Mouse (Mus musculus) heart, postnatal 4 days (tissue): ENCODE results near the gene Ptpro. TPM values are rescaled to one million over a fixed set of nuclear protein-coding genes. Genes with fewer than 3 reads are reported as not detected.

Source experiments
- DNase-seq: peaks from one replicate; pipeline ENCODE4 v3.0.0; 2021
- total RNA-seq, 2 experiments: library from RNA; stranded (reverse); gene quantifications; 2 replicates each; pipeline ENCODE4 v1.2.3; 2021

The Ptpro gene
- total RNA-seq, 2 experiments from 2014 or later, result 3.0 to 4.8 TPM

DNA sequence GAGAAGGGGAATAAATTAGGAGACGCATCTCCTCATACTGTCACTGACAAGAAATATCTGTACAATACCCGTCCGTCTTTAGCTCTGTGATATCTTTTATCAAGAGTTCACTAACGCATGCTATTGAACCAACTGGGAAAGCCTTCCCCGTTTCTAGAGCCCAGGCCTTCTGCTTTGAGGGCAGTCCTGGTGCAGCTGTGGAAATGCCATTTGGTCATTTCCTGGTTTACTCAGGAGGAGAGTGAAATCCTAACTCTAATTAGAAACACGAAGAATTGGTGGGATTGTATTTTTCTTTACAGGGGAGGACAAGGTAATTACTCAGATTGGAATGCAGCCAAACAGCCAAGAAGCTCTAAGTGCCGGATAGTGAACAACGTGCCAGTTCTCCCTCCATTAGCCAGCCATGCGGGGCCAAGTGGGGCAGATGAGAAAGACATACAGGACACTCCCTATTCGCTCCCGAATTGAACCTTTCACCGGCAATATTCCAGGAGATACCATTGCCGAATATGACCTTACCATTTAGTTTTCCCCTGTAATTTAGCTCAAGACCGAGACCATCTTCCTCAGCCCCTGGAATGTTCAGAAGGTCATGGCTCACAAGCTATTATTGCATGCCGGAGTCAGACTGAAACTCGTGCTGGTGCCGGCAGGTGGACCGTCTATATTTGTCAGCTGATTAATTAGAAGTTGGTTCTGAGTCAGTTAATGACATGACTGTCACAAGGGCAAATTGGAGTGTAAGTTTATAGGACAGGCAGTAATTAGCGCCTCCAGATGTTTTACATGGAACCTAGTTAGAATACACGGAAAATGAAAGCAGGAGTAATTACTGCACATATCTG lies 43.1 kb downstream of the Ptpro start:
- DNase-seq, result no peak

DNA sequence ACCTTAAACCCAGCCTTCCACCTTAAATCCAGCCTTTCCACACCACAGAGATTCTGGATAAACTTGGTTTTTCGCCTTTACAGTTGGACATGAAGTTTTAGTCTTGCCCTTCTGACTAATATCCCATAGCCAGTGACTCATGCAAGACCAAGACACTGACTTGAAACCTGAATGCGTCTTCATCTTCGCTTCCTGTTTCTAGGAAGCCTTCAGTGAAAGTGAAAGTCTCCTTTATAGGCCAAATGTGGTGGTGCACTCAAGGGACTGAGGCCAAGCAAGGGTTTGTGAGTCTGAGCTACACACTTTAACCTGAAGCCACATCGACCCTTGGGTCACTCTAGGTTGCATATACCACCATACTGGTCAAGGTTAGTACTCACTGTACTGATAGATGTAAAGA lies 50.4 kb downstream of the Ptpro start:
- no peak for DNase-seq

DNA sequence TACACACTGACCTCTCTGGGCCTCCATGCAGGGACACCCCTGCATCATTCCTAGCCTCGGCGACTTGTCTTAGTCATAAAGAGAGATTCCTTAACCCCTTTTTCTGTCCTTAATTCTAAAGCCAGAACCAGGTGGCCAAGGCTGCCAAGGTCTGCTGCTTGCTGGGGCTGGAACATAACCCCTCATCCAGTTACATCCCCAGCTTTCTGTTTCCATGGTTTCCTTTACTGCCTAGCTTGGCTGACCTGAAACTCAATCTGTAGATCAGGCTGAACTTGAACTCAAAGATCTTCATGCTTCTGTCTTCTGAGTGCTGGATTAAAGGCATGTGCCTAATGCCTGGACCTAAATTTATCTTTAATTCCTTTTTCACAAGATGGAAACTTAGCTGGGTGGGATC lies 51.7 kb downstream of the Ptpro start:
- no peak for DNase-seq

DNA sequence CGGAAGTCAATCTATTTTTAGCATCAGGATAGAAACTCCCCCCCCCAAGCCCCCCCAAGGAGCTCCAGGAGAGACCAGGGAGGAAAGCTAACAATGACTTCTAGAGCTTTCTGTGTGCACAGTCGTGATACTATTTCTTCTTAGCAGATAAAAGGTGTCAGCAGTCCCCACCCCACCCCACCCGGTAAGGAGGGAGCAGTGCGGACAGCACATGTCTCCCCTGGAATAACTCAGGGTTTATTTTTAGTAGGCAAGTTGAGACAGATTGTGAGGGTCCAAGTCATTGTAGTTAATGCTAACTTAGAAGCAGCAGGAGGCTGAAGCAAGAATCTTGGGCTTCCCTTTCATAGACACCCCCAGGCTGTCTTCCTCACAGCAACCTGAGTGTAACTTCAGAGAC lies 63.1 kb downstream of the Ptpro start:
- no peak for DNase-seq

DNA sequence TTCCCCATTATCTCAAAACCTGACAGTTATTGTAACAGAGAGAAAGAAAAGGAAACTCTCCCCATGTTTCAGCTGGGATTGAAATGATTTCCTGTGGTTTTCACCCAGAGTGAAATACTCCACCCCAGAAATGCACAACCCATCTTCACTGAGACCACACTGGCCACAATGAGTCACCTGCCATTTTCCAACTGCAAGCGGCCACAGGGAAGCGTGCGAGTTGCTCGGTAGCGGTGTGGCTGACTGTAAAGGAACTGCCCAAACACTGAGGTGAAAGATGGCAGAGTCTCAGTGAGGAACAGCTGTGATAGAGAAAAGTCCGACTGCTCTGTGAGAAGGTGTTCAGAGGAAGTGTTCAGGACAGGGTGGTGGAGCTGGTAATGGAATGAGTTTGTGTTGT lies 64.2 kb downstream of the Ptpro start:
- no peak for DNase-seq

DNA sequence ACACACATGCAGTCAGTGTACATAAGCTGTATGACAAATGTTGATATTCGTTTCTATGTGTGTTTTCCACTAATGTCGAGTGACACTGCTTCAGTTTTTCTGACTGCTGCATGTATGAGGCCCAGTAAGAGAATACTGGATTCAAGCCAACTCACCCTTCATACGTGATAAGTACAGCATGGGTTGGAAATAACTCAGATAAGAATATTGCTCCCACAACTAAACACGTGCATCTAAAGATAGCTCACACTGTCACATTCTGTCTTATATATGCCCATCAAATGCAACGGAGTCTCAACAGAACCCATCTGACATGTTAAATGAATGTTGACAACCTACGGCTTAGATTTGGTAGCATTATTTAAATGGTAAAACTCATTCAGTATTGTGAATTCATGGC lies 65.4 kb downstream of the Ptpro start:
- DNase-seq, result no peak

DNA sequence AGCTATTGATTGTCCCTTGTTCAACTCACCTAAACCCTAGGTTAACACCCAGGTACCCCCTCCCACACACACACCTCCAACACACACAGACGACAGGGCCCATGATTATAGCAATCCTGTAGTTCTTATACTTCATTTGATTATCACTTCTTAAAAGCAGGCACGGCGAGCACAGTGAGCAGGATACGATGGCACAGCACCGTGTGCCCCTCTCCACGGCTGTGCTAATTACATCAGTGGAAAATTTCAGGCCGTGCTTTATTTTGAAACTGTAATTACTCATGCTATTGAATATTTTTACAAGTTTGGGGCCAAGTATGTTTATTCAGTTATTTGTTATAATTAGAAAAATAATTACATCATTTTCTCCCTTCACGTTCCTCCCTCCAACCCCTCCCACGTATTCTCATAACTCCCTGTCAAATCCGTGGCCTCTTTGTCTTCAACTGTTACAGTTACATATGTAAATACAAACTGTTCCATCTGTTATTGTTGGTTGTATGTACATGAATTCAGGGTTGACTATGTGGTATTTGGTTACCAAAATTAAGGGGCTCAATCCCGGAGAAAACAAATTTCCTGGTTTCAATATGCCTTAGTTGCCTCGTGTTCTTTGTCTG lies 66.2 kb downstream of the Ptpro start:
- DNase-seq, result no peak

DNA sequence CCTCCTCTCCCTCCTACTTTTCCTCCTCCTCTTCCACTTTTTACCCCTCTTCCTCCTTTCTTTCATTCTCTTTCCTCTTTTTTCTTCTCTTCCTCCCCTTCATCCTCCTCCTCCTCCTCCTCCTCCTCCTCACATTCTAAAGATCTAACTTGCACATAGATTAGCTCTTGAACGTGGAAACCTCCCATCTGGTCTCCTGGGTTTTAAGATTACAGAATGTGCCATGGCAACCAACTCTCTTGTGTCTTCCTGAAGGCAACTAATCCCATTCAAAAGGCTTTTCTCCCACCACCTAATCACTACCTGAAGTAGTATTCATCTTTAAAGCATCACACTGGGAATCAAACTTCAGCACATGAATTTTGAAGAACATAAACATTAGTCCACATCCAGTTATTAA lies 67.5 kb downstream of the Ptpro start:
- no peak for DNase-seq

DNA sequence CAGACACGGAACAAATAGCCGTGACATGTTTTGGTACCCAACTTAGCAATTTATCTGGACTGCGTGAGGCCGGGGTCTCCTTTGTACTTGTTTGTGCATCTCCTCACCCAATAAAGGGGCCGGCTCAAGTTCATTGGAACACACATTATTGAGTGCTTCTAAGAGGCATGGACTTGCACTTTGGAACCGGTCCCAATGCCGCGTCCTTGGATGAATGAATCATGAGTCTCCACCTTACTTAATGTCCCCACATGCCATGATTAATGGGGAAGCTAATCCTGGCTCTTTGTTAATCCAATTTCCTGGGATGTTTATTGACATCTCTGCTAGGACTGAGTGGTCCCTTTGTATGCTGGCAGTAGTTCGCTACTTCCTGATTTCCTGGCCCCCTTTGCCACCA lies 75.6 kb downstream of the Ptpro start:
- no peak for DNase-seq

DNA sequence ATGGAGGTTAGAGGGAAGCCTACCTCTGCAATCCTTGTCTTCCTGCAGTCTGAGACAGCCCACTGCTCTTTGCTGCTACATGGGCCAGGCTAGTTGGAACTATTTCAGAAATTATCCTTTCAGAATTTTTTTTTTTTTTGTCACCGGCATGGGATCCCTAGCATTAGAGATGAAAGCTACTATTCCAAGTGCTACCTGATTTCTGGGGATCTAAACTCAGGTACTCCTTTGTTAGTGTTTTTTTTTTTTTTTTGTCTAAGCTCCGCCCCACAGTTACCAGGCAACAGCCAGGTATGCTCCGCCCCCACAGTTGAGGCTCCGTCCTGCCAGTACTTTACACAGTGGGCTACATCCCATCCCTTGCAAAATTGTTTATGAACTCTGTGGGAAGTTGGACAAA lies 76.1 kb downstream of the Ptpro start:
- DNase-seq, result no peak

DNA sequence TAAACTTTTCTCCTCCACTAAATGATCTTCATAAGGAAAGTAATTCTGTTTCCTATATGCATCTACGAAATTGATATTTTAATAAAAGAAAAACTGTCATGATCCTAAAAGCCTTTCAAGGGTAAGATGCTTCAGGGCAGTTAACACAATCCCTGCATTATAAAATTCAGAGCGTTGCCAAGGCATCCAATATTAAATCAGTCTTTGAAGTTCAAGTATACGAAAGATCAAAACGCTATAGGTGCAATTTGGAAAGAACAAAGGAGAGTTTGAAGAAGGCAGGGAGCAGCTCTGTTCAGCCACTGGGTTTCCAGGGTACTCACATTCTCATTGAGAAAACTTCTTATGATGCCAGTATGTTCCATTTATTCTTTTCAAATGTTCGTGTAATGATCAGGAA lies 78.7 kb downstream of the Ptpro start:
- no peak for DNase-seq

DNA sequence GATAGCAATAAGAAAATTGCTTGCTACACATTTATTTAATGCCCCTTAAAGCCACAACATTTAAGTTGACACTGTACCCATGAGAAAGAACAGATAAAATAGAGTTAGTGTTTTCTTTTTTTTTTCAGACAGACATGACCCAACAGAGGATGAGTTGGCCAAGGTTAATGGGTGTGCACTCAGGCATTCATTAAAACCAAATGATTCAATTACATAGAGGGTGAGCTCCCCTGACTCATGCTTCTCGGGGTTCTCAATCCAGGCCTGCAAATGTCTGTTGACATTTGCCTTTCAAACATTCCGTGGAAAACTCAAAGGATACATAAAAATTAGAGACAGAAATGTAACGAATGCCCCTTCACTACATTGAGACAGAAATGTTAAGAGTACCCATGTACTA lies 79.7 kb downstream of the Ptpro start:
- no peak for DNase-seq

DNA sequence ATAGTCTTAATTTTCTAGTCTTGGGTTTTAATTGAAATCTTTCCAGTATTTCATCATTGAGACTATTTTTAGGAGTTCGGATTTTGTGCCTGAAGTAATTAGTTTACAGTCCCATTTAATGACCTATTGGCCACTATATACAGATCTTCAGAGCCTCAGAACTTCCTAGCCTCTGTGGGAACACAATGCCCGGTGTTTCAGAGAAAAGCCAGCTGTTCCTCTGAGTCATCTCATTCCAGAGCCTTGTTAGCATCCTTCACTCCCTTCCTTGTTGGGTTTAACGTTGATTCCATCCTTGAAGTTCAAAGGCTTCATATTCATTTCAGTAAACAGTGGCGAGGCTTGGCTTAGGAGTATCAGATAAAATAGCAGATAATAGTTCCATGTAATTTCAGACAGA lies 87.0 kb downstream of the Ptpro start:
- DNase-seq, result no peak

DNA sequence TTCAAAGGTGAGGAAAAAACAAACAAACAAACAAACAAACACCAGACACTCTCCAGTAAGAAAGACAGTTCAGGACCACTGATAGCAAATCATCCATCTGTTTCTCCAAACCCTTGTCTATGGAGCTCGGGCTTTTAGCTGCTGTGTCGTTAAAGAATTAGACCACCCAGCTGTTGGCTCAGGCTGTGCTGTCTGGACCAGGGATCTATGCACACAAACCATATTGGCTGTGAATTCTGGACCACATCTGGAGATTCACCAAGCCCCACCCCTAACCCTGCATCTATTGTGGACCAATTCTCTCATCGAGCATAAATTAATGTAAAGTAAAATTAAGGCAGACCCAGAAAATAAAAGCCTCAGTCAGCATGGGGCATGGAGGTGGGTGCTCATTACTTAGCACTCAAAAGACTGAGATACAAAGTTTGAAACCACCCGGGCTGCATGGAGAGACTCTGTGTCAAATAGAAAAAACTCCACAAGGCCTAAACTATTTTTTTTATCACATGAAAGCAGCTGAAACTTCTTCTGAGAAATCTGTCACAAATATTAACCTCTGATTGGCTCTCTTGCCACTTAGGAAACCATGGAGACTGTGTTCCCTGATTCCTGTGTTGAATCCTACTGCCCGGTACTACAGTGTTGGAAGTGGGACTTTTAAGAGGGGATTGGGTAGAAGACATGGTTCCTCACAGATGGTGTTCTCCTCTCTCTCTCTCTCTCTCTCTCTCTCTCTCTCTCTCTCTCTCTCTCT lies 91.7 kb downstream of the Ptpro start:
- no peak for DNase-seq

DNA sequence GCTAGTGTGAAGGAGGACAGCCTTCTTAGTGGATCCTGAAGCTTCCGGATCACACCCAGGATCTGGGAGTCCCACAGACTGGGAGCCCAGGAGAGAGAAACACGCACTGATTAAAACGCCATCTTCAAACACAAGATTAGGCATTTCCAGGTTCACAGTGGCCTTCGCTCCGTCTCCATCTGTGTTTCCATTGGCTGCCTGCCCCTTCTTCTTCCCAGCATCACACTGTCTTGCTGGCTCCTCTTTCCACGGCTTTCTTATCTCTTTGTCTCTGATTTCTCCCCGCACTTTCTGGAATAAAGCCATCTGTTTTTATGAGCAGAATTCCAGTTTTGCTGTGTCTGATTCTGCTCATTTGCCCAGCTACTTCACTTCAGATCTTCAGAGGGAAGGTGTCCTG lies 108.0 kb downstream of the Ptpro start:
- DNase-seq, result no peak

DNA sequence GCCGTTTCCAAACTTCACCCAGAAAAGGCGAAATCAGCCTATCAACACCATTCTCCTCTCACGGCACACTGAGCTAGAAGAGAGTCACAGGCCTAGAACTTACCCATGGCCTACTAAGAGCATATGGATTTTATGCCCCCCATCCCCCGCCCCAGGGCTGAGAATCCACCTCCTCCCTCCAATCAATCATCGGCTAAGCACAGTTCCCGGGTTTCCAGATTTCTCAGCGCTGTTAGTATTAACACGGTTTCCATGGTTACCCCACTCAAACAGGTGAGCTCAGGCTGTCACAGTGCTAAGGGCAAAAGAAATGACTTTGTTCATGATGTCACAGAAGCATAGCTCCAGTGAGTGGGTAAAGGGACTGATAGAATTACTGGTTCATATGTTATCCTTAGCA lies 110.1 kb downstream of the Ptpro start:
- DNase-seq, result no peak

DNA sequence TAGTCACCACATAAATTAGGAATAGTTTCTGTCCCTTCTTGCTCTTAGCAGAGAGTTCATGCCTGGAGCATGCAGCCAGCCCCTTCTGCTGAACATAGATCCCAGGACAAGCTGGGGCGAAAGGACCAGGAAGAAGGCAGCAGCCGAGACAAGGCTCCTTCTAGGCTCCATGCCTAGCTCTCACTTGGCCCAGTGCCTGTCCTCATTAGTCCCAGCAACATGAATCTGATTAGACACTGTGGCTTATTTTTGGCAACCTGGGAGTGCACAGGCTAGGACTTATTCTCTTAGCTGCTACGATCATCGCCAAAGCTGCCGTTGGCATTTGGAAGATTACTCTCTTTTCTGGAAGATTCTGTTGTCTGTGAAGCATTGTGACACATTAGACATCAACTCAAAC lies 112.6 kb downstream of the Ptpro start:
- DNase-seq, result peak; percentile 55

DNA sequence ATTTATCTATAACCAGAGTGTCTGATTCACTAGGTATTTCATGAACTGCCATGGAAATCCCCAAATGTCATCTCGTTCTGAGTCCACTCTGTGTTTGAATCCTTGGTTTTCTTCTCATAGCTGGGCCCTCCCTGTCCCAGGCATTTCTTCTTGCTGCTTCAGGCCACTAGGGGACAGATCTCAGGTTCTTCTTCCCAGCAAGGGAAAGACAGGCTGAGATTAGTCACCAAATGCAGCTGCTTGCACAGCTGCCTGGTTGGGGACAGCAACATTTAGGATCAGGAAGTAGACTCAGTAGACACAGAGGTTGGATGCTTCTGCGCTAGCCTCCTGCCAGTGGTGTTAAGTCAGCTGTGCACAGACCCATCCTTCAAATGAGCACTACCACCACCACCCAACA lies 113.5 kb downstream of the Ptpro start:
- DNase-seq, result no peak

DNA sequence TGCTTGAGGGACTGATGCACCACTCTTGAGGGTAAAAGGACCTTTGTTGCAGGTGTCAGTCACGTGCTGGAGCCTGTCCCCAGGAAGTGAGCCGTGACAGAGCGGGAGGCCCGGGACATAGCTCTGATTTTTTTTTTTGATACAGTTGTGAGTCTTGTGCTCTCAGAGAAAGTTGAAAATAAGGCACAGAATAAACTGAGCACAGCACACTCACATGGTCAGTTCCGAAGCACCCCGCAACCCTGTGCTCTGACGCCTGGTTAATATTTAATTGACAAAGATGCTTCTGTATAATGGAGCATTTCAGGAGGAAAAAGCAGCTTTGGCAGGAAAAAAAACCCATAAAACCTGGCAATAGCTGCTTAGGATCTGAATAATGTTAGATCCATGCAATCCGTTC lies 118.6 kb downstream of the Ptpro start:
- DNase-seq, result no peak

DNA sequence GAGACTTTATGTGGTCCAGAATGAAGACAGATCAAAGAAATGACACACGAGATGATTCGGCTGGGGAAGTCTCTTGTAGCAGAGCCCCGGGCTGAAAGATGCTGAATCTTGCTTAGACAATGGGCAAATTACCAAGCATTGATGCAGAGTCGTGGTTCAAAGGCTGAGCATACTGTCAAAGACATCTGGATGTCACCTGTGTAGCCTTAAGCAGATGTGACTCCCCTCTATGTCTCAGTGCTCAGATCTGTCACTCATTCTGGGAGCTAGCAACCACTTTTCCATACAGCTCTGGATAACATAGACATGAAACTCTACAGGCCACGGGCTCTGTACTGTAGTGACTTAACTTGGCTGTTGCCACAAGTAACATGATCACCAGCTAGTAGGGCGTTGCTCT lies 119.3 kb downstream of the Ptpro start:
- DNase-seq, result no peak

DNA sequence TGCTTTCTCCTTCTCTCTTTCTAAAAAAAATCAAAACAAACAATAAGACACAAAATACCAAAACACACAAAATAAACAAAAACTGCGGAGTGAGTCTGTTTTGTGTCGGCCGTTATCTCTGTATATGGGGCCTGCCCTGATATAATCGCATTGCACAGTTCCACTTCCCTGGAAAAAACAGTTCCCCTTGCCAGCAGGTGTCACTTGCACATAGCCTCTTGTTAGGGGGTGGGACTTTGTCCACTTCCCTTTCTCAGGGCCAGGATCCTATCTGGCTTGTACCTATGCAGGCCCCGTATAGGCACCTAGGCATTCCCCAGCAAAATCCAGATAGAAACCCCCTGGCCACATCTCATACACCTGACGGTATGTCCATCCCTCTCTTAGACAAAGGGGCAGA lies 121.8 kb downstream of the Ptpro start:
- no peak for DNase-seq

DNA sequence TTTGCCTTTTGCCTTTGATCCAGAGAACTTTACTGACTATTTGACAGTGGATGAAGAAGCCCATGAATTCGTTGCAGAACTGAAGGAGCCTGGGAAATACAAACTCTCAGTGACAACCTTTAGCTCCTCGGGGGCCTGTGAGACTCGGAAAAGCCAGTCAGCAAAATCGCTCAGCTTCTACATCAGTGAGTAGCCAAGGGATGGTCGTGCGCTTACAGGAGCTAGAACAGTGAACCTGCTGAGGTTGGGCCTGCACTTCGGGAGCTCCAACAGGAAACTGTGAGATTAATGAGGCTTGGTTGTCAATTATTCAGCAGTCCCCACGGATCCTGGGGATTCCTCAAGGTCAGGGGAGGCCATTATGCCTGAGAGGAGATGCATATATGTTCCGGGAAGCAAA lies 130.4 kb downstream of the Ptpro start:
- no peak for DNase-seq

DNA sequence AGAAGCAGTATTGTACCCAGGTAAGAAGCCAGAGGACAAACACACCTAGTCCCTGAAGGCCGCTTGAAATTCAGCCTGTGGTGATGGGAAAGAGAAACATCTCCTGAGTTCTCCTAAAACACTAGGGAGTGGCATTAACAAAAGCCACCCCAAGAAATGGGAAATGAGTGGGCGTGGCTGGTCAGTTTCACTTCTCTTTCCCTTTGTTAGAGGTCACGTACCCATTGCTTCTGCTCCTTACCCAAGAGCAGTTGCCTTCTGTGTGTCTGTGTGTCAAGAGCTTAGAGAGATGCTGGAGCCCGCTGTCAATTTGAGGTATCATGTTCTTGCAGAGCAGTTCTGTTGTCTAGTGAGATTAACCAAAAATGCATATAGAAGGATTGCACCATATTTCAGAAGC lies 134.2 kb downstream of the Ptpro start:
- no peak for DNase-seq

DNA sequence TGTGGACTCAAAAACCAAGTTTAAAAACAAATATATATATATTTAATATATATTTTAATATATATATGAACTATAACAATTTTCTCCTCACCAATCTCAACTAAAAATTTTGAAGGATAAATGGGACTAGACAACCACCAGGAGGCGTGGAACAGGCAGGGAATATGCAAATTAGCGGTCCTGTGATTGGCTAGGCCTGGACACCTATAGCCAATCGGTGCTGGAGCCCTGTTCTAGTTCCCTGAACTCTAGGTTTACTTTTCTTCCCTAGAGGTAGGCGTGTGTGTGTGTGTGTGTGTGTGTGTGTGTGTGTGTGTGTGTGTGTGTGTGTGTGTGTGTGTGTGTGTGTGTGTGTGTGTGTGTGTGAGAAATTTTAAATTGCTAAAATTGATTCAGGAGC lies 134.8 kb downstream of the Ptpro start:
- DNase-seq, result peak; percentile 16
